Mouse (Mus musculus) neural tube, embryonic 11.5 days (tissue): ENCODE data around the gene Mgat4b. TPM values are rescaled to one million over a fixed set of nuclear protein-coding genes. Genes with fewer than 3 reads are reported as not detected.
"Not testable (repeated sequence)": the region's sequence is repeated elsewhere in the genome, so short reads cannot be mapped to it uniquely, and the experiment has no call there.

Experiments
- ATAC-seq: fragments of 200-750 bp; cut with Nextera tagmentation; 2 replicates; pipeline ENCODE4 v1.8.0; 2017; ENCODE audit warnings: moderate number of reproducible peaks, mild to moderate bottlenecking, moderate TSS enrichment, moderate library complexity; ENCODE audit not compliant: insufficient read depth, low FRiP score, low TSS enrichment
- DNase-seq: peaks from one replicate; pipeline ENCODE4 v3.0.0-alpha.2; 2015; ENCODE audit warnings: low spot score
- H3K27ac ChIP-seq: fragments of 300-500 bp; sonication (generic); 2 replicates; pipeline ENCODE4 v1.5.1; 2014; ENCODE audit warnings: low read depth, mild to moderate bottlenecking, low read length
- H3K27me3 ChIP-seq: fragments of 300-500 bp; sonication (generic); 2 replicates; pipeline ENCODE4 v1.6.1; 2014; ENCODE audit warnings: mild to moderate bottlenecking, low read length, mixed read lengths; ENCODE audit not compliant: control insufficient read depth, insufficient read depth
- H3K36me3 ChIP-seq: fragments of 300-500 bp; sonication (generic); 2 replicates; pipeline ENCODE4 v1.6.1; 2014; ENCODE audit warnings: mild to moderate bottlenecking, low read length, moderate library complexity, mixed read lengths; ENCODE audit not compliant: control insufficient read depth, insufficient read depth
- H3K4me1 ChIP-seq: fragments of 300-500 bp; sonication (generic); 2 replicates; pipeline ENCODE4 v1.6.1; 2014; ENCODE audit warnings: low read length, mixed read lengths; ENCODE audit not compliant: control insufficient read depth, insufficient read depth
- H3K4me2 ChIP-seq: fragments of 300-500 bp; sonication (generic); 2 replicates; pipeline ENCODE4 v1.6.1; 2014; ENCODE audit warnings: low read depth, mild to moderate bottlenecking, moderate library complexity
- H3K4me3 ChIP-seq: fragments of 300-500 bp; sonication (generic); 2 replicates; pipeline ENCODE4 v1.5.1; 2014; ENCODE audit warnings: low read depth, low read length
- H3K9ac ChIP-seq: fragments of 300-500 bp; sonication (generic); 2 replicates; pipeline ENCODE4 v1.6.1; 2014; ENCODE audit warnings: mild to moderate bottlenecking, low read length
- H3K9me3 ChIP-seq: fragments of 300-500 bp; sonication (generic); 2 replicates; pipeline ENCODE4 v1.6.1; 2016; ENCODE audit warnings: low read length; ENCODE audit not compliant: control insufficient read depth
- WGBS: fragments of 180-500 bp; shearing (Covaris S2); extraction: QIAGEN DNeasy Blood & Tissue Kit; methylation state at CpG from one replicate; pipeline ENCODE4 v1.1.7; 2014; 5-methylcytosine and 5-hydroxymethylcytosine counted together
- polyA plus RNA-seq: library from polyadenylated mRNA; unstranded; fragments of >200 nt; fragmentation: Nextera tagmentation; extraction: Ambion mirVana; gene quantifications from 2 replicates; pipeline ENCODE4 v1.2.1, GENCODE M21; 2014

The Mgat4b gene
- 23.2 and 25.1 TPM in 2 replicates for polyA plus RNA-seq

DNA sequence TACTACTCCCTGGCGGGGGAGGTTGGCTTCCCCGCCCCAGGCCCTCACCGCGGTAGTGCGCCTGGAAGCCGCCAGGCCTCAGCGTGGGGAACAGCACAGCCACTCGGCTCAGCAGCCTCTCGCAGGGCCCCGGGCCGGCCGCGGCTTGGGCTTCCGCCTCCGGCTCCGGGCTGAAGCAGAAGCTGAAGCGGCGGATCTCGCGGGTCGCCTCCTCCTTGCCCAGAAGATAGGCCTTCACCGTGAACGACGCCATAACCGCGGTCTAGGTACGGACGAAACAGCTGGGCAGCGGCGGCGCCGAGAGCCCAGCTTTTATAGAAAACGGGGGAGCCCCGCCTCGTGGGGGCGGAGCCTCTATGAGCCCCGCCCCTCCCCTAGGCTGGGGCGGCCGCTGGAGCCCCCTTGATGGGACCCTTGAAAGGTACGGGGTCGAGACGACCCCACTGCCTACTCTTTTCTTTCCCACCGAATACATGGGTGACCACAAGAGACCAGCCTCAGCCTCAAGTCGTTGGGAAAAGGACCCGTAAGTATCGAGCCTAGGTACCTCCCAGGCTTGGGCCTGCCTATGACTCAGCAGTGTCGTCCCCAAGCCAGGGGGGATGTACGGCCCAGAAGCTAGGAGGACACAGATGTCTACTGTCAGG lies at the start of gene Mgat4b, which contains the start of gene Sqstm1:
Gene Mgat4b, plus strand, starts transcription at position 386 of the 647 bp plus-strand sequence.
Gene Sqstm1, minus strand, starts transcription at position 323 of the 647 bp plus-strand sequence.
- Histone ChIP-seq H3K4me3 (peak within 1 kb of the TSS; percentile 83), H3K36me3 (peaks cover 11% of the 10 kb centered on the region), H3K9me3 (no peaks in the 10 kb centered on the region), H3K4me2 (peak within 1 kb of the TSS; percentile 61), H3K27me3 (no peaks in the 10 kb centered on the region), H3K9ac (peak within 1 kb of the TSS; percentile 91), H3K4me1 (peaks cover 2% of the 10 kb centered on the region; the same call in 1 of the 2 replicates), H3K27ac (peak within 1 kb of the TSS; percentile 92)
- ATAC-seq (peak; percentile 77), DNase-seq (peak; percentile 86)
- under 1% methylated on average over 44 of the region's 48 CpGs for WGBS

DNA sequence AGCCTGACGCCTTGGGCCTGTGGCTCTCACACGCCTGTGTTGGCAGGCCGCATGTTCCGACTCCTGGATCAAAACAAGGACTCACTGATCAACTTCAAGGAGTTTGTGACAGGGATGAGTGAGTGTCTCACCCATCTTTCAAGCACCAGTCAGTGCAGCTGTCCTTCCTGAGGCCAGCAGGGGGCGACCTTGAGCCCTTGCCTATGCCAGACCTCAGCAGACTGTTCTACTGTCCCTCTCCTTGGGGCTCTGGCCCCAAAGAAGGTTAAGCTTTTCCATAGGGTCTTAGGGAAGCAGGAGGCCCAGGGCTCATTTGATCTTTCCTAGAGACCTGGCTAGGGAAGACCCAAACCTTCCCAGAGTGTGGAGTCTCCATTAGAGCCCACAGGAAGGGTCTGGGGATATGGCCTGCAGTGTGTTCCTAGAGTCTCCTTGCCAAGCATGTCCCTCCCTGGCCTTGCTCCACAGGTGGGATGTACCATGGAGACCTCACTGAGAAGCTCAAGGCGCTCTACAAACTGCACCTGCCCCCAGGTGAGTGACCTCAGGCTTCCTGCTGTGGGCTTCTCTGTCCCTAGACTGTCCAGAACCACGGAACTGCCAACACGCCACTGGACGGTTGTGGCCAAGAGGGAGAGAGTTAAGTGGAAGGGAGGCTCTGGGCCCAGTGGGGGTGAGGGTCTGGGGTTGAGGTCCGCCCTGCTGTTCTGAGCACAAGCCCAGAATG lies 48.9 kb upstream of the Mgat4b start:
- peaks cover 11% of the 10 kb centered on the region for H3K36me3 ChIP-seq
- H3K27ac ChIP-seq = no peak overlapping the region
- peak; percentile 72 for DNase-seq
- no peak overlapping the region for H3K4me3 ChIP-seq
- no peaks in the 10 kb centered on the region for H3K27me3 ChIP-seq
- H3K4me2 ChIP-seq = no peak overlapping the region
- no peaks in the 10 kb centered on the region for H3K4me1 ChIP-seq
- H3K9me3 ChIP-seq = no peaks in the 10 kb centered on the region
- no peak overlapping the region for H3K9ac ChIP-seq
- 55% methylated on average over 10 of the region's 10 CpGs for WGBS
- no peak for ATAC-seq

DNA sequence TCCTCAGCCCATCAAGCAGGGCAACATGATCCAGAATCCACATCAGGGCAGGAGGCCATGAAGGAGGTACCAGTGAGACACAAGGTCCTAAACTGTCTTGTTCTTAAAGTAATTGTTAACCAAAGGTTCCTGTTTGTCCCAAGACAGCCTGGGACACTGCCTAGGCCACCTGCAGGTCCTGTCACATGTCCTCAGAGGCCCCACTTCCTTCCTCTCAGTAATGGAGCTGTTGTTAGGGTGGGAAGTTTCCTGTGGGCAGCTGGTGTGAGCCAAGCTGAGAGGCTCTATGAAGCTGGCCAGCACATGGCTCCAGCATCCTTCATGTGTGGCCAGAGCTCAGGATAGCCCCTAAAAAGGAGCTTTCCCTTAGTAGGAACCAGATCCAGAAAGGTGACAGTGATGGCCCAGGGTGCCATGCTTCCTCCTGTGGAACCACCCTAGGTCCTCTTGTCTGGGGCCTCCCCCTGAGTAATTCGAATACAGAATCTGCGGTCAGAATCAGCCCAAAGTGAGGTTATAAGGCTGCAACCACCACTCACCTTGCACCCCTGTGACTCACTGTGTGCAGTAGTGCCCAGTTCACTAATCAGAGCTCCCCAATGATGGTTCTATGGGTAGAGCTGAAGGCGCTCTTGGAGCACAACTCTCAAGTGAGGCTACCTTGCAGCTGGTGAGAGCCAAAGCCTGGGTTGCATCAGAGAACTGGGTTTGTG lies 48.2 kb upstream of the Mgat4b start:
- no peak for DNase-seq
- ATAC-seq = no peak
- H3K27me3 ChIP-seq = no peaks in the 10 kb centered on the region
- H3K4me3 ChIP-seq = no peak overlapping the region
- H3K27ac ChIP-seq = no peak overlapping the region
- H3K4me2 ChIP-seq = no peak overlapping the region
- peaks cover 5% of the 10 kb centered on the region for H3K36me3 ChIP-seq
- H3K9ac ChIP-seq = no peak overlapping the region
- no peaks in the 10 kb centered on the region for H3K4me1 ChIP-seq
- H3K9me3 ChIP-seq = no peaks in the 10 kb centered on the region
- 79% methylated on average over 3 of the region's 3 CpGs for WGBS

DNA sequence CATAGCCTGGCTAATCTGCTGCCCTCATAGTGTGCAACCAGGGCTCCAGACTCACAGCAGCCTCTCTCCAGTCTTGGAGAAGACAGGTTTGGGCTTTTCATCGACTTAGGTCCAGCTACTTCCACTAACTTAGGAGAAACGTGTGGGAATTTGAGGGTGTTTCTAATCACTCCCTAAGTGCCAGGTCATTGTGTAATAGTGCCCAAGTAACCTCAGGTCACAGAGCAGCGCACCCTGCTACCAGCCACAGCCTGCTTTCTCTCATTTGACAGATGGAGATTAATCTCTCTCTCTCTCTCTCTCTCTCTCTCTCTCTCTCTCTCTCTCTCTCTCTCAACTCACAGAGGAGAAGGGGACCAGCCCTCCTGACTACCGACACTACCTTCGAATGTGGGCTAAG lies 42.3 kb upstream of the Mgat4b start:
- Histone ChIP-seq H3K4me2 (no peak overlapping the region), H3K4me3 (no peak overlapping the region), H3K36me3 (no peaks in the 10 kb centered on the region), H3K9me3 (no peaks in the 10 kb centered on the region), H3K9ac (no peak overlapping the region), H3K27me3 (no peaks in the 10 kb centered on the region), H3K4me1 (no peaks in the 10 kb centered on the region), H3K27ac (no peak overlapping the region)
- ATAC-seq (no peak), DNase-seq (no peak)
- WGBS = 84% methylated on average over 5 of the region's 5 CpGs

DNA sequence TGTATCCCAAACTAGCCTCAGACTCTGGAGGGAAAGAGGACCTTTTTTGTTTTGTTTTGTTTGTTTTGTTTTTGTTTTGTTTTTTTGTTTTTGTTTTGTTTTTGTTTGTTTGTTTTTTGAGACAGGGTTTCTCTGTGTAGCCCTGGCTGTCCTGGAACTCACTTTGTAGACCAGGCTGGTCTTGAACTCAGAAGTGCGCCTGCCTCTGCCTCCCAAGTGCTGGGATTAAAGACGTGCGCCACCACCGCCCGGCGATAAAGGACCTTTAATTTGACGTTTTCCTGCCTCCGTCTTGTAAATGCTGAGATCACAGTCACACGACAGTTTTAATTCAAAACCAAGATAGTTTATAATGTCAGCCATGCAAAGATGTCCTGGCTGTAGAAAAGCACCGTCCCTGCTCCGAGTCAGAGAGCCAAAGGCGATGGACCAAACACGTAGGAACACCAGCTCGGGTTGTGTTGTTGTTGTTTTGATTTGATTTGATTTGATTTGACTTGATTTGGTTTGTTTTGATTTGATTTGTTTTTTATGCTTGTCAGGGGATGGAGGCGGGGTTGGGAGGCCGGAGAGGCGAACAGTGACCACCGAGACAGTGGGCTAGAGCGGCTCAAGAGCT lies 36.5 kb upstream of the Mgat4b start, which contains the start of gene Mrnip:
Gene Mrnip, plus strand, starts transcription at position 334 of the 619 bp plus-strand sequence.
- H3K4me1 ChIP-seq, DNase-seq, H3K9me3 ChIP-seq, H3K27ac ChIP-seq, H3K27me3 ChIP-seq, H3K36me3 ChIP-seq: not testable (repeated sequence)
- Histone ChIP-seq H3K4me2 (peak within 1 kb of the TSS; percentile 75), H3K4me3 (peak within 1 kb of the TSS; percentile 73), H3K9ac (peak within 1 kb of the TSS; percentile 72)
- peak; percentile 36 for ATAC-seq
- WGBS = 6% methylated on average over 19 of the region's 19 CpGs

DNA sequence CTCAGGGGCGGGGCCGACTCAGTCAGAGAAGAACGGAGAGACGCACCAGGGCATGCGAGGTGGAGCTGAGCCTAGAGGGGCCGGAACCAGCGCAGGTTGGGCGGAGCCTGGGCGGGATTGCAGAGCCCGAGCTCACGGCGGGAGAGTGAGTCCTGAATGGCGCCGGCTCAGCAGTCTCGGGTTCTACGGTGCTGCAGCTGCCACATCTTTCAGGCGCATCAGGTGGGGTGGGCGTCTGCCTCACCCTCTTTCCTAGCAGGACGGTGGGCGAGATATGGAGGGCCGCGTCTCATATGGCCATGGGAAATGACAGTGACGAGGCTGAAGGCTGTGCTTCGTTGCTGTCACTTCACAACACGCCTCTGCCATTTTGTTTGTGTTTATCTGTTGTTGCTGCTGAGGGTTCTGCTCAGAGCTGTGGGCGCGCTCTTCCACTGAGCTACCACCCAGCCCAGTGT lies 35.9 kb upstream of the Mgat4b start:
- peaks cover 2% of the 10 kb centered on the region; the same call in 1 of the 2 replicates for H3K36me3 ChIP-seq
- H3K4me2 ChIP-seq = peak overlapping the region; percentile 75
- whole genome bisulfite sequencing = 0% methylated on average over 23 of the region's 27 CpGs
- DNase-seq (peak; percentile 98), ATAC-seq (peak; percentile 98)
- 0 out of 2 replicates have a peak, but pooled peaks cover 4% of the 10 kb centered on the region for H3K4me1 ChIP-seq
- H3K27me3 ChIP-seq = no peaks in the 10 kb centered on the region
- H3K9ac ChIP-seq = peak overlapping the region; percentile 72
- no peak overlapping the region for H3K27ac ChIP-seq
- peak overlapping the region; percentile 73 for H3K4me3 ChIP-seq
- no peaks in the 10 kb centered on the region for H3K9me3 ChIP-seq

DNA sequence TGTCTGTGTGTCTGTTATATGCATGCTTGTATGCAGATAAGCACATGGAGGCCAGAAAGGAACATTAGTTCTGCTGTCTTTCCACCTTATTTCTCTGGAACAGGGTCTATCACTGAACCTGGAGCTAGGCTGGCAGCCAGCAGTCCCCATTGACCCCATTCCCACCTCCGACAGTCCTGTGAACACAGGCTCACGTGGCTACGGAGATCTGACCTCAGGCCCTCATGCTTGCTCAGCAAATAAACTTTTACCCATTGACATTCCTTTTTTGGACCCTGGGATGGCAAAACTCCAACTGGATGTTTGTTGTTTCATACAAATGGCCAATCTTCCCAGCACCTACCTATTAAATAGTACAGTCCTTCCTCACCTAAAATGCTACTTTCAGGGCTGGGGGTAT lies 34.3 kb upstream of the Mgat4b start:
- Histone ChIP-seq H3K4me1 (0 out of 2 replicates have a peak, but pooled peaks cover 4% of the 10 kb centered on the region), H3K4me3 (no peak overlapping the region), H3K9ac (no peak overlapping the region), H3K4me2 (no peak overlapping the region), H3K9me3 (no peaks in the 10 kb centered on the region), H3K36me3 (peaks cover 5% of the 10 kb centered on the region), H3K27ac (no peak overlapping the region), H3K27me3 (no peaks in the 10 kb centered on the region)
- ATAC-seq (no peak), DNase-seq (no peak)
- WGBS = 90% methylated on average over 3 of the region's 3 CpGs

DNA sequence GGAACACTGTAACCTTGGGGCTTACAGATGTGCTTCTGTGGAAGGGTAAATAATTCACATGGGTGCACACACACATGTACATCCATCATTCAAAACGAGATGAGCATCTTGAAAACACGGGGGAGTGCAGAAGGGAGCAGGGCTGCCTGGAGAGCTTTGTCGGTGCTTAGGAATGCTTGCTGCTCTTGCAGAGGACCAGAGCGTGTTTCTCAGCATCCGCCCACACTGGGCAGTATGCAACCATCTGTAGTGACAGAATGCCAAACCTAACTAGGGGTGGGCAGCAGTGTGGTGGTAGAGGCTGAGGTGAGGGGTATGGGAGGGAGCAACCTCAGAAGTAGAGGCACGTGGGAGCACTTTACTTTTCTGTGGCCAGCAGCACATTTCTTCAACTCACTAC lies 33.6 kb upstream of the Mgat4b start:
- Histone ChIP-seq H3K27ac (no peak overlapping the region), H3K36me3 (peaks cover 5% of the 10 kb centered on the region), H3K4me3 (no peak overlapping the region), H3K9ac (no peak overlapping the region), H3K4me1 (0 out of 2 replicates have a peak, but pooled peaks cover 4% of the 10 kb centered on the region), H3K4me2 (no peak overlapping the region), H3K27me3 (no peaks in the 10 kb centered on the region), H3K9me3 (no peaks in the 10 kb centered on the region)
- ATAC-seq (no peak), DNase-seq (no peak)
- 87% methylated on average over 6 of the region's 6 CpGs for WGBS
